Comparison of ENCODE assay signal across 8 mouse cellular contexts in genomic region chr4:88031211-88032150, GRCm38 (mm10). TPM values are rescaled to one million over a fixed set of nuclear protein-coding genes. Genes with fewer than 3 reads are reported as not detected.
A peak's percentile ranks its signal among the peaks of the same experiment; 100 is the strongest.
DNase-seq lines count a peak whose midpoint lies in the region; ATAC-seq lines count a peak whose summit lies in the region.

No protein-coding gene starts in this region.

- H3K9me3 ChIP-seq in limb, embryonic 12.5 days, result no peaks in the 10 kb centered on the region
- no peaks in the 10 kb centered on the region for H3K9me3 ChIP-seq in midbrain, embryonic 10.5 days (replicated peaks)

- peaks cover 10% of the 10 kb centered on the region; the same call in 1 of the 2 replicates for H3K27me3 ChIP-seq in limb, embryonic 12.5 days
- peaks cover 13% of the 10 kb centered on the region for H3K27me3 ChIP-seq in midbrain, embryonic 10.5 days (ENCODE audit: low read depth, poor library complexity, severe bottlenecking)

- peak overlapping the region; percentile 98 for H3K27ac ChIP-seq in limb, embryonic 12.5 days
- peak overlapping the region; percentile 97 for H3K27ac ChIP-seq in midbrain, embryonic 10.5 days (replicated peaks)

- H3K4me1 ChIP-seq in limb, embryonic 12.5 days (replicated peaks), result peaks cover 25% of the 10 kb centered on the region
- H3K4me1 ChIP-seq in midbrain, embryonic 10.5 days, result peaks cover 43% of the 10 kb centered on the region

- peak; percentile 73 for DNase-seq in cerebellum, adult 9-11 months
- DNase-seq in frontal cortex, postnatal 14 days (ENCODE audit: low spot score in 2 of 2), result peak; percentile 21 to 25
- DNase-seq in midbrain, embryonic 10.5 days (ENCODE audit: low spot score), result peak; percentile 51
- peak; percentile 32 to 53 for DNase-seq in spleen, adult 18-20 months
- no peak for DNase-seq in adipocyte (ENCODE audit: low spot score)

- peaks cover 5% of the 10 kb centered on the region for H3K36me3 ChIP-seq in limb, embryonic 12.5 days
- peaks cover 32% of the 10 kb centered on the region for H3K36me3 ChIP-seq in midbrain, embryonic 10.5 days

- H3K4me3 ChIP-seq in limb, embryonic 12.5 days (replicated peaks), result peak overlapping the region; percentile 90
- peak overlapping the region; percentile 96 for H3K4me3 ChIP-seq in midbrain, embryonic 10.5 days

- peak overlapping the region; percentile 93 for H3K9ac ChIP-seq in limb, embryonic 12.5 days (replicated peaks)

- H3K4me2 ChIP-seq in limb, embryonic 12.5 days, result peak overlapping the region; percentile 84

- peak; percentile 9 for ATAC-seq in activated CD4-positive, CD25-positive, alpha-beta regulatory T cell, adult 4 months
- ATAC-seq in inflammation-experienced regulatory T-cells, adult 6 months, result peak; percentile 18
- no peak for ATAC-seq in limb, embryonic 12.5 days (ENCODE audit: insufficient number of reproducible peaks, insufficient read depth, low FRiP score, low TSS enrichment, low read depth)

- under 1% methylated on average over 84 of the region's 84 CpGs for WGBS in limb, embryonic 12.5 days
- under 1% methylated on average over 84 of the region's 84 CpGs for WGBS in midbrain, embryonic 10.5 days

RNA-seq across cellular contexts. Expression of gene Mllt3, which starts 1.7 kb away (rescaled TPM):
- 100 to 1,000 TPM; 100 to 106 TPM for polyA plus RNA-seq in activated CD4-positive, CD25-positive, alpha-beta regulatory T cell, adult 4 months (2017; shearing (Covaris generic))
- polyA plus RNA-seq in inflammation-experienced regulatory T-cells, adult 6 months (2017; shearing (Covaris generic)), result 100 to 1,000 TPM in 2 of 3 experiments, 10 to 100 TPM in 1; 91.7 to 126 (median 120) TPM
- 63.8 and 64.5 TPM in 2 replicates for polyA plus RNA-seq in limb, embryonic 12.5 days (2016; fragmentation: Nextera tagmentation; extraction: Ambion mirVana)
- 67.2 and 69.6 TPM in 2 replicates for polyA plus RNA-seq in midbrain, embryonic 10.5 days (2016; fragmentation: Nextera tagmentation; extraction: Ambion mirVana)
